Mouse (Mus musculus): ENCODE results near the gene Aak1.

Aak1 gene

DNA sequence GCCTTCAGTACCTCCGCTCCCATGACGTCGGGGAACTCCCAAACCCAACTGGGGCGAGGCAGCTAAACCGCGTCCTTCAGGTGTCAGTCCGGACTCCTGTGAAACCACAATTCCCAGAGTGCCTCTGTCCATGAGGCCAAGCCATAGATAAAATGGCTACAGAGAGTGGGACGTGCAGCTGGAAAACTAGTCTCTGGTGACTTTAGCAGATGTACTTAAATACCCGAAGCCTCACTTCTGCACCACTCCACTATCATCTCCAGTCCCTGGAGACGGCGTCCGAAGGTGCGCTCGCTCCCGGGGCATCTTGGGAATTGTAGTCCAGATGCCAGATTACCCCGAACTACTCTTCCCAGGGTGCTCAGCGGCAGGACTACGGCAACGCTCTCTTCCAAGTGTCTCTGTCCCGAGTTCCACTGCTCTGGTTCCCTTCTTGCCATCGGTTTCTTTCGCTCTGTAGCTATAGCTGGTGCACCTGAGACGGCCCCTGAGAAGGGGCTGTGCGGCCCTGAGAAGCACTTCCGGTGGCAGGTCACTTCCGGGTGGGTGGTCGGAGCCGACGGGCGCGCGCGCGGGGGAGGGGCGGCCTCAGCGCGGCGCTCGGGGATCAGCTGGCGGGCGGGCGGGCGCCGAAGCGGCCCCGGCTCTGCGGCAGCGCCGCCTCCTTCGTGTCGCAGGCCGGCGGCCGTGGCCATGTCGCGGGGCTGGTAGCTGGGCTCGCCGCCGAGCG lies at the start of gene Aak1:
Gene Aak1, plus strand, starts transcription at position 603 of the 730 bp plus-strand sequence.
- peak; percentile 83 for DNase-seq (ENCODE audit: low read depth, low spot score)

DNA sequence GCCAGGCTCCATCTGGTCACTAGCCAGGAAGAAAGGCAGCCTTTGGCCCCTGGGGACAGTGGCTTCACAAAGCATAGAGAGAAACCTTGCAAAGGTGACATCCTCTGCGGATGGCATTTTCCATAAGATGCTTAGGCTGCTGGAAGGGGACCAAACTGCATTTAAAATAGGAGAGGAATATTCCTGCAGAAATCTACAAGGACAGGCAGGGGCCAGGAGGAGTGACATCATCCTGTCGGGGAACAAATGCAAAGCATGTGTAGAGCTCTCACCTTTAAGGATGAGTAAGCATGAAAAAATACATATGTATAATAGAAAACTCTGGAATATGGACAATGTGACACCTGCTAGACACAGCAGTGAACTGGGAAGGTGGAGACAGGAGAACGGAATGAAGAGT lies 48.9 kb upstream of the Aak1 start:
- DNase-seq (ENCODE audit: low read depth, low spot score), result no peak

DNA sequence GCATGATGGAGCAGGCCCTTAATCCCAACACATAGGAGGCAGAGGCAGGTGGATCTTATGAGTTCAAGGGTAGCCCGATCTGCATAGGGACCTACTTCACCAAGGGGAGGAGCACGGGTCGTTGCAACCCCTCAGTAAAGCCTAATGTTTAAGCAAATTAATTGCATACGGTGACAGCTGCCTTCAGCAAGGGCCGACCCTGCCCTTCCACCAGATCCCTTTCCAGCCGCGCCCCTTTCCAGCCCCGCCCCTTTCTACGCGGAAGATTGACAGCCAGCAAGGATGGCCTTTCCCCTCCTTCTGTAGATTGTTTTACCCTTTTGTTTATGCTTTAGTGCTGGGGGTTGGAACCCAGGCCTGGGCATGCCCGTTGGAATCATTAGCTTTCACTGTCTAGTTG lies 47.9 kb upstream of the Aak1 start:
- no peak for DNase-seq (ENCODE audit: low read depth, low spot score)

DNA sequence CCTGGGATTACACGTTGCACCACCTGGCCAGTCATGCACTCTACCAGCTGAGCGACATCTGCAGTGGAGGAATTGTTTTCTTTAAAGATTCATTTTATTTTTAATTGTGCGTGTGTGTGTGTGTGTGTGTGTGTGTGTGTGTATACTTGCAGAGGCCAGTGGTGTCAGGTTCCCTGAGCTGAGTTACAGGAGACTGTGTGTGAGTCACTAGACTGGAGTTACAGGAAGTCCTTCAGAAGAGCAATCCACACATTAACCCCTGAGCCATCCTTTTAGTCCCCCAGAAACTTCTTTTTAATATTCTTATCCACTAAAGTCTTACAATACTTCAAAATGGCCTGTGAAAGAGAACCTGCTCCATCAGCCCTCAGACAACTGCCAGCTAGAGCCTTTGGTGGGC lies 44.7 kb upstream of the Aak1 start:
- DNase-seq (ENCODE audit: low read depth, low spot score), result no peak

DNA sequence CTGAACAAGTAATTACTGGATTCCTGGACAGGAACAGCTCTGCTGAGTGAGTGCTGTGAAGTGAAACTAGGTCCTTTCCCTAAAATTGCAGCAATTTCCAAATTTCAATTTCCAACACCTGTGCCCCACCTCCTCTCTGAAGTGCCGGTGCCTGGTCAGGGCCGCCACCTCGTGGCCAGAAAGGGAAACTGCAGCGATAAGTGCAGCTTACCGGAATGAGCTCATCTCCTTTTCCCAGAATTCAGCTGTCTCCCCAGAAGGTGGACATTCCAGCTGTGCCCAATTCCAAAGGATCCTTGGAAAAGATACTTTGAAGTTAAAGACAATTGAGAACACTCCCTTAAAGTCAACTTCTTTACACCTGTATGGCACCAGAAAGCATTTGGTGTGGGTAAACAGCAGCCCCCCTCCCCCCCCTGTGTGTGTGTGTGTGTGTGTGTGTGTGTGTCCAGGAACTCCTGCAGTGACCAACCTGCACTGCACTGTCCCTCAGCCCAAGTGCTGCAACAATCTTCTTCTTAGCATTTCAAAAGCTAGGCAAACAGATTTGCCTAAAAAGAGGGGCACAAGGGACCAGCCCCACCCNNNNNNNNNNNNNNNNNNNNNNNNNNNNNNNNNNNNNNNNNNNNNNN lies 42.7 kb upstream of the Aak1 start:
- no peak for DNase-seq (ENCODE audit: low read depth, low spot score)

DNA sequence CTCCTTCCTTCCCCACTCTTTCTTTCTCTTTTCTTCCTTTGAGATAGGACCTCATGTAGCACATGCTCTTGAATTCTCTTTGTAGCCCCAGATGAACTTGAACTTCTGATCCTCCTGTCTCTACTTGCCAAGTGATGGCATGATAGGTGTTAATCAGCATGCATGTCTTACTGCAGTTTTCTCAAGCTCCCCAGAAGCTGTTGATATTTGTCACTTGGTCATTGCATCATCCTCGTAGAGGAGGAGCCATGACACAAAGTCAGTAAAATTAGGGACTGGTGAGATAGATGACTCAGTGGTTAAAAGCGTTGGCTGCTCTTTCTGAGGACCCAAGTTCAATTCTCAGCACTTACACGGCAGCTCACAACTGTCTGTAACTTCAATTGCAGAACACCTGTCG lies 36.4 kb upstream of the Aak1 start:
- no peak for DNase-seq (ENCODE audit: low read depth, low spot score)

DNA sequence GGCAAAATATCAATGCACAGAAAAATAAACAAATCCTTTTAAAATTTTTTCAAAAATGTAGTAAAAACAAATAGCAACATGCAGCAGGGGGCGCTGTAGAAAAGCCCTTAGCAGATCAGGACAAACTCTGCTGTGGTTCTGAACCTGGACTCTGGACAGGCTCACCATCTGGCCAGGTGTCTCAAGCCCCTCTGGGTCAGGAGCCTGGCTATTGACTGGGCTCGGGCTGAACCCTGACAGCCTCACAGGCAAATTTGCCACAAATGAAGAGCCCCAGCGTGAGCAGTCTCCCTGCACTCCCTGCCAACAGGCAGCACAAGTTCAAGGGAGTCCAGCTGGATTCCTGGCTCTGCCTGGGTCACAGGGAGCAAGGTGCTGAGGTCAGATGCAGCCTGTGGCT lies 36.0 kb upstream of the Aak1 start:
- DNase-seq (ENCODE audit: low read depth, low spot score), result no peak

DNA sequence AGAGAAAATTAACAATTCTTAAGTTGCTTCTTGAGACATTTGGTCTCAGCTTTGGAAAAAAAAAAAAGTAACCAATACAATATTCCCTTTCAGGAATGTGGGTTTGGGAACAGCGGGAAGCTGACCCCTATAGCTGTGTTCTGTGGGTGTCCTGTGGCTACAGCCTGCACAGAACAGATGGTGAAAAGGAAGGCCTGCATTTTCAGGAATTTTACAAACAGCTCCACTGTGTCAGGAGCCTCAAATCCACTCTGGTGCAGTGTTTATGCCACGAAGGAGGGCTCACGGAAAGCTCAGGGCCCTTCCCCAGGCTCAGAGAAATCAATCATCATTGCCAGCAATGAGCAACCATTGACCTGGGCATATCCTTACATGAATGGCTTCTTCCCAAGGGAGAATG lies 34.4 kb upstream of the Aak1 start:
- DNase-seq (ENCODE audit: low read depth, low spot score), result no peak

DNA sequence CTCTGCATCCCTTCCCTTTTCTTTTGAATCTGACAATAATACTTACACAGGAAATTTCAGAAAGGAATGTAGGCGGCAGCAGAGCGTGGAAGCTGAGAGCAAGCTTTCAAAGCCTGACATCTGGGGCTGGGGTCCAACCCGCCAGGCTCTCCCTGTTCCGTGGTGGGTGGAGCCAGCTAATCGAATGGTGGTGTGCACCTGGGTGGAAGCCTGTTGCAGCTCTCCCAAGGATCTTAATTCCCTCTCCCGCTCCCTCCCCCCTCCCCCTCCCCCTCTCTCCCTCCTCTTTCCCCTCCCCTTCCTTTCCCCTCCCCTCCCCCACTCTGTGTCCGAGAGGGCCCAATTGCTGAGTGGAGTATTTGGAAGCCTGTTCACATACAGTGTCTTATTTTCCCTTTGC lies 33.9 kb upstream of the Aak1 start:
- no peak for DNase-seq (ENCODE audit: low read depth, low spot score)

DNA sequence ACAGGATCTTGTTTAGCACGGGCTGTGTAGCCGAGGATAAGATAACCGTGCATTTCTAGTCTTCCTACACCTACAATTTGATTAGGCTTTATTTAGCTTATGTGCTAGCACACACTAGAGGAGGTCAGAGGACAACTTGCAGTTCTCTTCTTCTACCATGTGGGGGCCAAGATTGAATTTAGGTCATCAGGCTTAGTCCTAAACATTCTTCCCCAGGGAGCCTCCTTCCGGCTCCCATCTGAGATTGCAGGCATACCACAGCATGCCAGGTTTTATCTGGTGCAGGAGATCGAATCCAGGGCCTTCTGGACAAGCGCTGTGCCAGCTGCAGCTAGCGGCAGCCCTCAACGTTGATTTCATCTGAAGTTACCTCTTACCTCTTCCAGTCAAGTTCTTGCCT lies 32.7 kb upstream of the Aak1 start:
- DNase-seq (ENCODE audit: low read depth, low spot score), result no peak

DNA sequence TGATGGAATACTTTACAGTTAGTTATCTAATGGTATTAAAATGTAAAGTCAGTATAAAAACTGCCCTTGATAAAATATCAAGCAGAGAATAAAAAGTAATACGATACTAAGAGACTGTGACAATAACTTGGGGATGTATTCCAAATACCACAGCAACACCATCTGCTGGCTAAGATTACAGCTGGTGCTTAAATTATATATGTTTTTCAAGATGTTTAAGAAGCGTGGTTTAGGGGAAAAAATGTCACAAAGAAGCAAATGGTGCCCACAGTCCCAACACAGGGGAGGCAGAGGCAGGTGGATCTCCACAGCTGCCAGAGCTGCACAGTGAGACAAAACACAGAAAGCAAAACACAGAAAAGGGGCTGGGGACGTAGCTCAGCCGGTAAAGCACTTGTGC lies 30.4 kb upstream of the Aak1 start:
- no peak for DNase-seq (ENCODE audit: low read depth, low spot score)

DNA sequence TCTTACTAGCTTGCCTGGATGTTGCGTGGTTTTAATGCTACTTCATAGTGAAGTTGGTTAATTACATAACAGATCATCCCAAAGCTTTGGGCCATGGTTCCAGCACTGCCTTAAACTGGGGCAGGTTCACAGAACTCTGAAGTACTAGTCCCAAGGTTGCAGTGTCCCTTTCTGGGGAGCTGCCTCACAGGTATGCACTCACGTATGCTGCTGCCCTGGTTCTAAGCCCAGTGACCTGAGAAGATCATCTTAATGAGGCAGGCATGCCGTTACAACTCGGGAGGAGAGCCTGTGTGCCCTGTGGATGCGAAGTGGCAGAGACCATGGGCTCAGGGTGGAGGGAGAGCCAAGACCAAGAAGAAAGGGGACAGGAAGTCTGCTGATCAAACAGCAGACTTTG lies 29.4 kb upstream of the Aak1 start:
- DNase-seq (ENCODE audit: low read depth, low spot score), result no peak

DNA sequence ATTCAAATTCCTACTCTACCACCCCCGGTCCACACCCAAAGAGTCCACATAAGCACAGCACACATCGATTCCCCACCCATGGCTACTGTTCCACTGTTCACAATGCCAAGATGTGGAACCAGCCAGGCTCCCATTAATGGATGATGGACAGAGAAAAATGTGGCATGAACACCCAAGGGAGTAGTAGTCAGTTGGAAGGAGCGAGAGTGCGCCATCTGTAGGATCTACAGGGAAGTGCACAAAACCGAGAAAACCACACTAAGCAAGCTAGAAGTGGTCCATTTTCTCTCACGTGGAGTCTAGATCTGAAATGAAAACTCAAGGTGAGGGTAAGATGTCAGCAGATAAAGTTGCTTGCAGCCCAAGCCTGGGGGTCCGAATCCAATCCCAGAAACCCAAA lies 28.6 kb upstream of the Aak1 start:
- no peak for DNase-seq (ENCODE audit: low read depth, low spot score)

DNA sequence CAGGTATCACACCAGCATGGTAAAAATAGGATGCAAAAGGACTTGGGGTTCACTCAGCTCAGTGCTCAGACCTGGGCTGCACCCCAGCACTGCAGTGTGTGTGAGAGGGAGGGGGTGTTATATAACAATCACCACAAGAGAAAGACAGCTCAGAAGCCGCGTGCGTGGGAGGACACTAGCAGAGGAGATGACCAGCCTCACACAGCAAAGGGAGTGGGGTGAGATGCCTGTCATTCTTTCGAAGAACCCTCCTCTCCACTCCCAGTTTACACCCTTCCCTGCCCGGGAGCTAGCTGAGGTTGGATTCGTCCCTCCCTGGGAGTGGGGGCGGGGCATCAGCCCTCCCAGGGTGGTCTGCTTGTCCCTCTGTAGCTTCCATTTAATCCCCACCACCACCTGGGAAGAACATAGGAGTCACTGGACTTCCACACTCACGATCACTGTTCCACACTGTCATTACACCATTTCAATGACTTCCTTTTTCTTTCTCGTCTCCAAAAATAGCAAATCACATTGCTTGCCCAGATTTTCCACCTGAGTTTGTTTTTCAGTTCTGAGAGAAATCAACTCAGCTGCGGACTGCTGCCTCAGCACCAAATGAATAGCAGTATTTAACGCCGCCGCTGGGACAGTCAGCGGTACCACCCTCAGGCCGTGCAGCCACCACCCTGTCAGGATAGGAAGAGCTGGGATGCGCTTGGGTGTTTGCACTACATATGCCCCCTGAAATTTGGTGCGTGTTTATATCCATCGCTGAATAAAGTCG lies 26.8 kb upstream of the Aak1 start:
- DNase-seq (ENCODE audit: low read depth, low spot score), result no peak

DNA sequence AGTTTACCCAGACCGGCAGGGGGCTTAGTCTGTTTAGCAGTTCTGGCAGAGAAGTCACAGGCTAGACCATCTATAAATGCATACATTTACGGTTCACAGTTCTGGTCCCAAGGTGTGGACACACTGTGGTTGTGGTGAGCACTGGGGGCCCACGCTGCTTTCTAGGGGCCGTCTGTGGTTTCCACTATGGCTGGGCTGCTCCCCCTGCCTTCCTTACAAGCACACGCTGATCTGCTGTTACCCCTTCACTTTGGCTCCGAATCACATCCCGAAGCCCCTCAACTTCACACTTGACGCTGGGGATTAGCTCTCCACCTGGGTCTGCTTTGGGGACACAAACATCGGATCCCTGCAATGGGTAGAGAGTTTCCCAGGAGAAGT lies 26.3 kb upstream of the Aak1 start:
- no peak for DNase-seq (ENCODE audit: low read depth, low spot score)

DNA sequence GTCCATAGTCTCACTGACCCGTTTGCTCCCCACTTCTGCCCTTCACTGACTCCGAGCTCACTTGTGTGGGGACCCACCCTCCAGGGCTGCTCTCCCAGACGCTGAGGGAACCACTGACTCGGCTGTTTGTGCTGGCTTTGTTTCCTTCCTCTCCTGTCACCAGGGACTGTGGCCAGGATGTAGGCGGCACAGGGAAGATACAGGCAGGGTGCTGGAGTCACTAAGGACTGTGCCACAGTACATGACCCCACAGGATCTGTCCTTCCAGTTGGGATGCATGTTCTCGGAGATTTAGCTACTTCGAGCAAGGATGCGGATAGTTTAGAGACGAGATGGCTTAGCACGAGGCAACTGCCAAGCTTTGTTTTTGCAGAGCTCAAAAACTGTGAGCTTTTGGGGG lies 25.5 kb upstream of the Aak1 start:
- no peak for DNase-seq (ENCODE audit: low read depth, low spot score)

DNA sequence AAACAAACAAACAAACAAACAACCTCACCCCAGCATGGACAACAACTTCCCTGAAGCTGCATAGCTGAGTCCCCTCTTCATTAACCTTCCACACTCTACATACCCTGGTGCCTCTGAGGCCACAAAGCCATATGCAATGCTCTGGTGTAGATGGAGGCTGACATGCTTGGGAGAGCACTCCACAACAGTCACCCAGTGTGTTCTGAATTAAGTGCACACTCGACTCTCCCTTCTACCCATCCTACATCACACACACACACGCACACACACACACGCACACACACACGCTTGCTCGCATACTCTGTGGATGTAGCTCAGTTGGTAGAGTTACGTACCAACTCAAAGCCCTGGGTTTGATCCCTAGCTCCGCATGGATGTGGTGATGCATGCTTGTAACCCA lies 24.9 kb upstream of the Aak1 start:
- no peak for DNase-seq (ENCODE audit: low read depth, low spot score)

DNA sequence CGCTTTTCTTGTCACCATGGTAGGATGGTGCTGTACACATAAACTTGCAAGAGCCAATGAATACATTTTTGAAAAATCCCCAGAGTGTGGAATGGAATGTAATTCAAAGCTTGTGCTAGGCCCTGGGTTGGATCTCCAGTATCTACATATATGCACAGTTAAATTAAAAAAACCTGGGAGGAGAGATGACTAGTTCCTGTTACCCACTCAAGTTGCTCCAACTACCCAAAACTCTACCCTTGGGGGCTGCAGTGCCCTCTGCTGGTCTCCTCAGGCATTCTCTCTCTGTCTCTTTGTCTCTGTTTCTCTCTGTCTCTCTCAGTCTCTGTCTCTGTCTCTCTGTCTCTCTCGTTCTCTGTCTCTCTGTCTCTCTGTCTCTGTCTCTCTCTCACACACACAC lies 21.9 kb upstream of the Aak1 start:
- no peak for DNase-seq (ENCODE audit: low read depth, low spot score)

DNA sequence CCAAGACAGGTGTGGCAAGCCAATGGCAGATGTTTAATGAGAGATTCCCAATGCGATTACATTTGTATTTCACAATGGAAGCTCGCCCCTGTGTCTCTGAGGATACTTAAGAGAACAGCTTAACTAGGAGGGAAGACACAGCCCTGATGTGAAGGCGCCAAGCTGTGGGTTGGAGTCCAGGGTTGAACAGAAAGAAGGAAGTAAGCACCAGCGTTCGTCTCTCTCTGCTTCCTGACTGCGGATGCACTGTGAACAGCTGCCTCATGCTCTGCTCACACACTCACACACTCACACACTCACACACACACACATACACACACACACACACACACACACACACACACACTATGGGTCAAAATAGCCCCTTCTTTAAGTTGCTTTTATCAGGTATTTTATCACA lies 19.5 kb upstream of the Aak1 start:
- DNase-seq (ENCODE audit: low read depth, low spot score), result no peak

DNA sequence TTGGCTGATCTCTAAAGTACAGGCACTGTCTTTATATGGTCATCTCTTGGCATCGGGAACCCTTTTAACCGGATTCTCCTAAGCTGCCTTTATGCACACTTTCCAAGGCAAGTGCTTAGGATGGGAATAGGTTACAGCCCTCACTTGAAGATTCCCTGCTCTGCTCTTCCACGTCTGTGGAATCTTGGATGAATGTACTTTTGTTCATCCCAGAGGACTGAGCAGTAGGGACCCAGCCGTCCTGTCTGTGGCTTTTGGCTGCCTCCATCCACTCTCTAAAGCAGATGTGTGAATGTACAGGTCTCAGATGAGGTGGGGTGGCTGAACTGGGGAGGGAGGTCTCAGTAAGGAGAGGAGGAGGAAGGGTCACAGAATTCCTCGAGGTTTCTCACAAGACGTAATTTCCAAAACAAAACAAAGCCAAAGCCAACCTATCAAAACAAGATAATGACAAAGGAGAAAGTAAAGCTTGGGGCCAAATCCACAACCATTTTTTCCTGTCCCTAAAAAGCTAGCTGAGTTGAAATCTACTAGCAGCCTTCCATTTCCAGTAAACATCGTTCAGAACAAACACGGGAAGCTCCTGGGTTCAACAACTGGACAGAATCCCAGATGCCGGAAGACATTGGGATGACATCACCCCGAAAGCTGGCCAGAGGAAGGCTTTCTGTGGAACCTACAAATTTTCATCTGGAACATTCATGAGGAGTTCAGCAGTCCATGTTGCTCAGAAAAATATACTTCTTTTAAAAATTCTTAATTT lies 18.4 kb upstream of the Aak1 start:
- DNase-seq (ENCODE audit: low read depth, low spot score), result no peak

DNA sequence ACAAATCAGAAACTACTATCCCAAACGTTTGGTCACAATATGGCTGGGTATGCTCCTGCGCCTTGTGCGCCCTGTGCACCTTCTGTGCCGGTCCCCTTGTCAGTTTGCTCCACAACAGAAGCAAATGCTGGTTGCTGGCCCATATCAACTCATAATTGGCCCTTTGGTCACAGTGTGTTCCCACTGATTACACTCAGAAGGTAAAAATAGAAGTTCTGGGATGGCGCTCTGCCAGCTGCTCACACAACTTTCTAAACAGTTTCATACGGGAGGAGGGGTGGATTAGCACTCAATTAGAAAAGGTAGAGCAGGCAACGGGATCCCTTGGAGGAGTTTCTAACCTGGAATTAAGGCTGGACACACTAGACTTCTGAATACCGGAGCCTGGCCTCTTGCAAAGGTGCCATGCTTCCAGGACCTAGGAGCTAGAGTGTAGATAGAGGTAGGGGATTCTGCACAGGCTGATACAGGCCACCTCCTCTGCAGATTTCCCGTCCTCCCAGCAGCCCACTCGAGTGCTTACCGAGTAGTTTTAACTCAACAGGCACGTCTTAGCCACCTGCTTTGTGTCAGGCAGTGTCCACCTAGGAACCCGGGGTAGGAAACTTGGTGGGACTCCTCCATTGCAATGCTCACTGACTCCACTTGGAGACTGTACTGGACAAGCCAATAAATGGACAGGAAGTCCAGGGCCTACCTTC lies 16.4 kb upstream of the Aak1 start:
- no peak for DNase-seq (ENCODE audit: low read depth, low spot score)

DNA sequence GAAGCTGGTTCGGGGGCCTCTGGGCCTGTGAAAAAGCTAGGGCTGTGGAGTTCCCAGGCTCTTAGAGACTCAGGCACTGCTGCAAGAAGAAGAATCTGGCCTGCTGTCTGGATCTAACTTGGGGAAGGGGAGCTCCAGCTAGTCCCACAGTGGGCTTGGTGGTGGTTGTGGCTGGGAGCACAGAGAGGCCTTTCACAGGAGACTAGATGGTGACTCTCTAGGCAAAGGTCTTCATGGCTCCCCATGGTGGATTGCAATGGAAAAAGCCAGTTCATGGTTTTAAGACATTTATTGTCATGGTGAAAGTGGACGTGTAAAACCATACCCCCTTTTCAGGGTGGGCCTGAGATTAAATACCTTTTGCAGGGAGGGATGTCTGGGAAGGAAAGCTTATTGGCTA lies 10.2 kb upstream of the Aak1 start:
- DNase-seq (ENCODE audit: low read depth, low spot score), result no peak

Data from brain, embryonic 18.5 days (tissue).